Mouse (Mus musculus) T-helper 17 cell (primary cell): ENCODE results near the gene Cyp2f2.

Source experiments
- in situ Hi-C, 2 experiments: fragments of 300-600 bp; cut with MboI, MseI; formaldehyde crosslinking; loops; 1 replicate in 1 of 2; 2 replicates in 1 of 2; pipeline ENCODE4 v1.15.1; 2025; ENCODE audit warnings: high pct_unique_total_duplicates in 2 of 2

Cyp2f2 gene

GRCm38 (mm10) chr7:27178324-27179216 is 58.9 kb downstream of the Cyp2f2 start, which contains the start of gene Rab4b:
Rab4b (minus strand) TSS chr7:27178896.
- in situ Hi-C loops = loop anchor here (25.0 kb wide), 3 partner anchors 1009 to 1791 kb away; partner anchors contain the start of genes Ccdc97 (in 1 of the 2), Dyrk1b (in 1 of the 2) and Lipe (in 1 of the 2)

DNA sequence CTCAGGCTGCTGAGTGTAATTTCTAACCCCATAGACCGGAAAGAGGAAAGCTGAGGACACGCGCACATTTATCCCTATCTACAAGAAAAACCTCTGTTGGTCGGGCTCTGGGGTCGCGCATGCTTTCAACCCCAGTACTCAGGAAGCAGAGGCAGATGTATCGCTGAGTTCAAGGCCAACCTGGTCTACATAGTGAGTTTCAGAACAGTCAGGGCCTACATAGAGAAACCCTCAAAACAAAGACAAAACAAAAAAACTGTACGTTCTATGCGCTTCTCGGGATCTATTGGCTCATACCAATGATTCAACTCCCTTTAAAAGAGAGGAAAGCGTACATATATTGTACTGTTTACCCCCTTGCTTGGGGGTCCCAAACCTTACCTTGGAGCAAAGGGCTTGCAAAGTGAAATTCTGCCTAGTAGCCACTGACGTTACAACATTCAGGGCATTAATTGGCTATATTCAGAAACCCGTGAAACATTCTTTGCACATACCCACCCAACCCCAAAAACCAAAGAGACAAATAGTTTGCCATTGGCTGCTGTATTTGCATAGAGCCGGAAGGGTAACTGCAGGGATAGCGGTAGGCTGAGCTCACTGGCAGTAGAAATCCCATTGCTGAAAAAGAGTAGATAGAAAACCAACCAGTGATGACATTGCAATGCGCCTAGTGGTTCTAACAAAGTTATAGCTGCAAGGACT is 59.7 kb downstream of the Cyp2f2 start:
- in situ Hi-C loops = loop anchor here (25.0 kb wide), 3 partner anchors 1008 to 1792 kb away; partner anchors contain the start of genes Ccdc97 (in 1 of the 2), Dyrk1b (in 1 of the 2) and Lipe (in 1 of the 2)

DNA sequence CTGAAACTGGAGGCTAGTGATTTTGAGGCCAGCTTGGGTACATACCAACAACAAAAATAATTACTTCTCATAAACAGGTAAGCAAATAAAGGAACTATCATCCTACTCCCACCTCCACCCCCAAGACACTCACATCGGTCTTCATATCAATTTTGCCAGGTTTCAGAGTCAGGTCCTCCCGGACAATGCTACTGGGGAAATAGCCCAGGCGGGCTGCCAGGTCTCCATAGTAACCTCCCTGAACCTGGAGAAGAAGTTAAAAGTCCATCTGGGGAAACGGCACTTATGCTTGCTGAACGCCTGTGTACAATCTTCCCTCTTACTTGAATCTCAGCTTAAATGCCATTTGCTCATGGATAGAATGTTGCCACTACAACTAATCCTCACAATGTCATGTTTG is 60.3 kb downstream of the Cyp2f2 start:
- in situ Hi-C loops = loop anchor here (25.0 kb wide), 3 partner anchors 1007 to 1793 kb away; partner anchors contain the start of genes Ccdc97 (in 1 of the 2), Dyrk1b (in 1 of the 2) and Lipe (in 1 of the 2)

- in situ Hi-C loops = loop anchor here (25.0 kb wide), 3 partner anchors 1006 to 1794 kb away; partner anchors contain the start of genes Ccdc97 (in 1 of the 2), Dyrk1b (in 1 of the 2) and Lipe (in 1 of the 2)
Measured at GRCm38 (mm10) chr7:27180837-27181695, 61.4 kb downstream of the Cyp2f2 start, which contains the start of the genes Gm21983 and Mia. Gm21983 (minus strand) TSS chr7:27181086. Mia (minus strand) TSS chr7:27181157.

GRCm38 (mm10) chr7:27182498-27182897 is 62.8 kb downstream of the Cyp2f2 start:
- in situ Hi-C loops = loop anchor here (25.0 kb wide), 3 partner anchors 1005 to 1795 kb away; partner anchors contain the start of genes Ccdc97 (in 1 of the 2), Dyrk1b (in 1 of the 2) and Lipe (in 1 of the 2)
